Mouse (Mus musculus) liver, postnatal 0 days (tissue): ENCODE results near the gene Mllt6.

ENCODE experiments used
- CTCF ChIP-seq: sonication (generic); IDR thresholded peaks from 2 replicates; pipeline ENCODE4 v1.5.1; 2016; ENCODE audit warnings: antibody characterized with exemption, low read depth
- EP300 ChIP-seq: IDR thresholded peaks from 2 replicates; pipeline ENCODE4 v1.6.1; 2016; ENCODE audit warnings: antibody characterized with exemption, low read depth, mild to moderate bottlenecking

- TF ChIP-seq CTCF = no peak
- TF ChIP-seq EP300 = no peak
These were observed 32.2 kb upstream of the Mllt6 start for GRCm38 (mm10) chr11:97631046-97631445.
